Mouse (Mus musculus): ENCODE measurements around the gene Efhc2.

Gene Efhc2

GRCm38 (mm10) chrX:17319126-17319583 lies at the start of gene Efhc2:
Efhc2 (minus strand) TSS chrX:17319368.
- DNase-seq (ENCODE audit: low spot score), result no peak

- no peak for DNase-seq (ENCODE audit: low spot score)
These were observed 45.9 kb upstream of the Efhc2 start for GRCm38 (mm10) chrX:17365114-17365513.

- no peak for DNase-seq (ENCODE audit: low spot score)
These were observed 18.8 kb downstream of the Efhc2 start for GRCm38 (mm10) chrX:17300349-17300880.

GRCm38 (mm10) chrX:17283899-17284298 lies 35.3 kb downstream of the Efhc2 start:
- no peak for DNase-seq (ENCODE audit: low spot score)

- no peak for DNase-seq (ENCODE audit: low spot score)
These were observed 94.0 kb downstream of the Efhc2 start for GRCm38 (mm10) chrX:17225141-17225540.

- DNase-seq (ENCODE audit: low spot score), result no peak
These were observed 101.7 kb downstream of the Efhc2 start for GRCm38 (mm10) chrX:17217451-17217850.

- no peak for DNase-seq (ENCODE audit: low spot score)
These were observed 105.7 kb downstream of the Efhc2 start for GRCm38 (mm10) chrX:17213515-17213914.

- no peak for DNase-seq (ENCODE audit: low spot score)
These were observed 143.4 kb downstream of the Efhc2 start for GRCm38 (mm10) chrX:17175748-17176147.

GRCm38 (mm10) chrX:17165638-17166037 lies 153.5 kb downstream of the Efhc2 start:
- no peak for DNase-seq (ENCODE audit: low spot score)

Data from ovary, postnatal 36 days (tissue).